Mouse (Mus musculus): ENCODE measurements around the gene Atpaf1.

The Atpaf1 gene

GRCm38 (mm10) chr4:115815606-115816005 is 31.0 kb downstream of the Atpaf1 start:
- no peak for DNase-seq

- no peak for DNase-seq
These were observed 35.6 kb downstream of the Atpaf1 start for GRCm38 (mm10) chr4:115820199-115820598.

GRCm38 (mm10) chr4:115820944-115821343 is 36.3 kb downstream of the Atpaf1 start:
- no peak for DNase-seq

GRCm38 (mm10) chr4:115821431-115821830 is 36.8 kb downstream of the Atpaf1 start:
- no peak for DNase-seq

GRCm38 (mm10) chr4:115821928-115822327 is 37.3 kb downstream of the Atpaf1 start:
- no peak for DNase-seq

DNA sequence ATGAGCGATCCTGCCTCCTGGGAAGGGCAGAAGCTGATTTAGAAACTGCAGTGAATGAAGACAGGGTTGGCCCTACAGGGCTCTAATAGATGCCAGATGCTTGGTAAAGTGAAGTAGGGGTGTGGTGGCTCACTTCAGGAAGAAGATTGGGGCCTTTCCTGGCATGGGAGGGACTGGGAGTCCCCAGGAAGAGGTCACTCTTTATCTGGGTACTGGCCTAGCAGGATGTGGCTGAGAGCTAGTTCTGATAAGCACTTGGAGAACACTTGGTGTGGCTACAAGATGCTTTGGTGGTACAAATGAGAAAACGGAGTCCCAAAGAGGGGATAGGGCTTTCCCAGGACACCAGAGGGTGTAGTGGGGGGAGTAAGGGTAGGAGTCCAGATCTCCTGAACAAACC is 39.6 kb downstream of the Atpaf1 start:
- DNase-seq, result peak; percentile 65

DNA sequence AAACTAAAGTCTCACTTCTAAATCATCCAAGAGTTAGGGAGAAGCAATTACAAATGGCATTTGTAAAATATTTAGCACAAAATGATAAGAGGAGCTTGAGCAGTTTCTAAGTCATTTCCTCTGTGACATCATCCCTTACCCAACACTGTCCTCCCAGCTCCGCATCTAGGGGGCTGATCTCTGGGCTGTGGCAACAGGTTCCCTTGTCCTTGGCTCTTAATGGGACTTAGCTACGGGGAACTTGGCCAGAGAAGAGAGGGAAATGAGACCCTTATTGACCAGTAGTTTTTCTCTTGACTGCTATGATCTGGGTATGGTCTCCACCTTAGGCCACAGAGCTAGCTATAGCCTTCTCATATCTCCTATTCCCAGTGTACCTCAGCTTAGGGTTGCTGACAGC is 40.7 kb downstream of the Atpaf1 start:
- DNase-seq, result no peak

GRCm38 (mm10) chr4:115827066-115827465 is 42.5 kb downstream of the Atpaf1 start:
- DNase-seq, result no peak

DNA sequence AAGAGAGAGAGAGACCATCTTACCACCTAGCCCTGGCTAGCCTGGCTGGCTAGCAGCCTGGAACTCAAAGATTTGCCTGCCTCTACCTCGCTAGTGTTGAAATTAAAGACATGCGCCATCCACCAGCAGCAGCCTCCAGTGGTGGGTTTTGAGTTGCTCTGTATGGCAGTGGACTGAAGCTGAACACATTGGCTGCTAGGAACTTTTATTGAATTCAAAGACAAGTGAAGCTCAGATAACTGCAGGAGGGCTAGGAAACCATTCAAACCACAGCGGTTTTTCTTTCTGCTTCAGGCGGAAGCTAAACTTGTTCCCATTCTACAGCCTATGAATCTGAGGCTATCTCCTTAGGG is 42.9 kb downstream of the Atpaf1 start:
- DNase-seq, result no peak

DNA sequence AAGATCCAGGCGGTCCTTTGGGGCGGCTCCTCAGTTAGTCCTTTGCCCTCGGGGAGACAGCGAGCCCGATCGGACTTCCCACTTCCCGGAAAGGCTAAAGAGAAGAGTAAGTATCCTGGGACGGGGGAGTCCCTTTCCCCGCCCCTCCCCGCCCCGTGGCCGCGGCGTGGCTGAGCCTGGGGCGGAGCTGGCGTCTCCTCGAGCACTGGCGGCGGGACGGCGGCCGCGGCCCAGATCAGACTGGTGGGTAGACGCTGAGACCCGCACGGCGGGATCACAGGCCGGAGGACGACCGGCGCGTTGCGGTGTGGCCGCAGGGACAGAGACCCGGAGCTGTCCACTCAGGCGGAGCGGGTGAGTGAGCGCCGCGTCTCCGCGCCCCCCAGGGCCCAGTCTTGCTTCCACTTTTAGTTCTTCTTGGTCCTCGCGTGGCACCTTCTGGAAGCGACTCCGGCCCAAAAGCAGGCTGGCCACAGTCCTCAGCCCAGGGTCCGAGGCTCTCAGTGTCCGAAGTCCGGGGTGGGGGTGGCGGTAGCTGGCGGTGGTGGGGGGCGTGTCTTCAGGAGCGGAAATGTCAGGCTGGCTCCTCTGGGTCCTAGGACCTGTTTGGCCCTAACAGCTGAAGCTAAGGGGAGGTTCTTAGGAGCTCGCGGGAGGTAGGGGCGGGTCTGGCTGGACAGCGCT is 43.4 kb downstream of the Atpaf1 start, which contains the start of gene Mob3c:
Gene Mob3c, plus strand, starts transcription at position 205 of the 684 bp plus-strand sequence.
- DNase-seq, result peak; percentile 86

DNA sequence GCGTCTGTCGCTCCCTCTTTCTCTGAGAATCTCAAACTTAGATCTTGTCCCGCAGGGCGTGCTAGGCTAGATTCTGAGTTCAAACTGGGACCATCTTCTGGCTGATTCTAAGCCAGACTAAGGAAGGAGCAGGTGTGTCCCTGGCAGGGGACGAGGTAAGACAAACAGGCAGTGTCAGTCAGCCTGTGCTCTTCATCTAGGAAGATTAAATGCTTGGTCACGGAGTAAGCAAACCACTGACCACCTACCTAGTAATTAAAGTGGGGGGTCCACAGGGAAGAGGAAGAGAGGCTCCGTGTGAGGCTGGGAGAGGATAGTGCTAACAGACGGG is 43.9 kb downstream of the Atpaf1 start:
- DNase-seq, result no peak

GRCm38 (mm10) chr4:115830491-115830890 is 45.9 kb downstream of the Atpaf1 start:
- DNase-seq, result no peak

- DNase-seq, result no peak
These were observed 46.6 kb downstream of the Atpaf1 start for GRCm38 (mm10) chr4:115831221-115831620.

DNA sequence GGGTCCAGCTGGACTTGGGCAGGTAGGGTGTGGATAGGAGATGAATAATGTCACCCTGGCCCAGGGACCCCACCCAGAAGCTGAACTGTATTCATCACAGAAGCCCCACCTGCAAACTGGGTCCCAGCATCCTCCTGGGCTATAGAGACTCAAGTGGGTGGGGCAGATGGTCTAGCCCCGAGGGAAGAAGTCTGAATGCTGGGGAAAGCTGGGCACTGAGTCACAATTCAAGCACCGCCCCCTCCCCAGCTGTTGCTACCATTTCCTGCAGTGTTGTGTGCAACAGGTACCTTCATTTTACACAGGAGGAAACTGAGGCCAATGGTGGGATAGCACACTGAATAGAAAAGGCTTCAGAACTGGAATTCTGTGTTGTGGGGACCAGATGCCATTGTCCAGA is 47.4 kb downstream of the Atpaf1 start:
- no peak for DNase-seq

DNA sequence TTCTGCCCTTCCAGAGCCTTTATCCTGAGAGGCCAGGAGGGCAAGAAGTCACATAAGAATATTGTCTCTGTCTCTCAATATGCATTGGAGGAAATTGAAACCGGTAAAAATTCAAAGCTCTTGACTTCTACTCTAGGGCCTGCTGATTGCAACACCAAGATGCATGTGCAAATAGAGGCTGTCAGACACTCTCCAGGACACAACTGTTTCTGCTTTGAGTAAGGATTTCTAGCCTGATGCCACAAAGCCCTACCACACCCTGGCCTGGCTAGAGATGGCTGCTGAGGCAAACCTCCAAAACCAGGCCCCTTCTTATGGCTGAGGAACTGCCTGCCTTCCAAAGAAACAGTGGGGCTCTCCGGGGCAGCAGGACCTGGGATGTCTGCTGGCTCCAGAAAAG is 51.0 kb downstream of the Atpaf1 start:
- no peak for DNase-seq

- no peak for DNase-seq
These were observed 53.6 kb downstream of the Atpaf1 start for GRCm38 (mm10) chr4:115838196-115838595.

DNA sequence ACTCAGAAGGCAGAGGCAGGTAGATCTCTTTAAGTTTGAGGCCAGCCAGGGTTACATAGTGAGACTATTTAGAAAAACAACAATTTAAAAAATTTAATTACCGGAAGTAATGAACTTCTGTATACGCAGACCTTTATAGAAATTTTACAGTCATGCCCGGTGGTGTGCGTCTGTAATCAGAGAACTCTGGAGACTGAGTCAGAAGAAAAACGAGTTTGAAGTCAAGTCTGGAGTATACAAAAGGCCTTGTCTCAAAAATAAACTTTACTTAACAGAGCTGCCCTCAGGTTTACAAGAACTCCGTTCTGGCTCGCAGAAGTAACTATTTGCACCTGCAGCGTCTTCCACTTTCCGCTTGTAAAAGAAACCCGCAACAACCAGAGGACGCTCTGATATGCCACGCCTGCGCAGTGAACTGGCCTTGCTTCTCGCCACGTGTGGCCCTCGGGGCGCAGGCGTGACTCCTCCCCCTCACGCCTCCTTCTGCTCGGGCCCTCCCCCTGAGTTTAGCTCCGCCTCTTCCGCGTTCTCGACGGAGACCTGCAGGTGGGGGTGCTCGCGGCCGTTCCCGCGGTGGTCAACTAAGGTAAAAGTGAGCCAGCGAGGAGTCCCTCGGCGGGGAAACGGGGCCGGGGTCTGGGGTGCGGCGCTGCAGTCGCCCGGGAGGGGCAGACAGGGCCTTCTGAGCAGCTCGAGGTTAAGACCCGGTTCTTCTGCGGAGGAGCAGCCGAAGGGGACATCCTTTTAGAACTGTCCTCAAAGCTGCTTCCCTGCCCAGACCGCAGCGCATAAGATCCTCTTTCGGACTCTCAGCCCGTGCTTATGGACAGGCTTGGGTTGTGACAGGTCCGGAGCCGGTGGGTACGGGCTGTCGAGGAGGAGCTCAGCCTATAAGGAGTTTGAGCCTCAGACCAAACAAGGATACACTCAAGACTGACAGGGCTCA is 54.4 kb downstream of the Atpaf1 start, which contains the start of gene Mknk1:
Gene Mknk1, plus strand, starts transcription at position 503 of the 946 bp plus-strand sequence.
- DNase-seq, result peak; percentile 97

GRCm38 (mm10) chr4:115839956-115840355 is 55.3 kb downstream of the Atpaf1 start:
- no peak for DNase-seq

DNA sequence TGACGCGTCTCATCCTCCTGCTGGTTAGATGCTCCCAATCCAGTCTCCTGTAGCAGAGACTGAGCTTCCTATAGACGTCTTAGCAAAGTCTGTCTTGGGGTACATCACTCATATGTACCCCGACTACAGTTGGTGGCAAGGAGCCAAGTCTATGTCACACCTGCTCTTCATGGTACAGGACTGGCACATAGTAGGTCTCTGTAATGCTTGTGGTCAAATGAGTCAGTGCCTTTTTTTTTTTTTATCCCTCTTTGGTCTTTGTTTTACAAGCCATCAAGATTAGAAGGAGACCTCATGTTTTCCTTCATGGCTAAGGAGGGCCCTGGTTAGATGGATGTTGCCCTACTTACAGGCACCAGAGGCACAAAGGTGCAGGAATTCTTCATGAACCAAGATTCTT is 56.2 kb downstream of the Atpaf1 start:
- DNase-seq, result no peak

- DNase-seq, result no peak
These were observed 62.0 kb downstream of the Atpaf1 start for GRCm38 (mm10) chr4:115846656-115847055.

DNA sequence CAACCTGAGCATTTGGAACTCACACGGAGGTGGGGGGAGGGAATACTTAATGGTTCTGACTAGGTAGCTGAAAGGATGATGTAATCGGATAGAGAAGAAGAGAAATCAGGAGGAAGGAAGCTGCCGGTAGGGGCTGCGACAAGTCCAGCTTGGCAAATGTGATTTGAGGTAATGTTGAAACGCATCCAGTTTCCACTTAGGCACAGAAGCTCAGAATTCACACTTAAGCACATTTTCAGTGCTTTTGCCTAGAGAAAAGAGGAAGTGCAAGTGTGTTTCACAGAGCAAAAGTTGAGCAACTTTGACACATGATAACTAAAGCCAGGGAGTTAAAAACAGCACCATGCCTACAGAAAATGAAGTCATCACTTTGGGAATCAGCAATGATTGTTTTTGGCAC is 62.8 kb downstream of the Atpaf1 start:
- no peak for DNase-seq

DNA sequence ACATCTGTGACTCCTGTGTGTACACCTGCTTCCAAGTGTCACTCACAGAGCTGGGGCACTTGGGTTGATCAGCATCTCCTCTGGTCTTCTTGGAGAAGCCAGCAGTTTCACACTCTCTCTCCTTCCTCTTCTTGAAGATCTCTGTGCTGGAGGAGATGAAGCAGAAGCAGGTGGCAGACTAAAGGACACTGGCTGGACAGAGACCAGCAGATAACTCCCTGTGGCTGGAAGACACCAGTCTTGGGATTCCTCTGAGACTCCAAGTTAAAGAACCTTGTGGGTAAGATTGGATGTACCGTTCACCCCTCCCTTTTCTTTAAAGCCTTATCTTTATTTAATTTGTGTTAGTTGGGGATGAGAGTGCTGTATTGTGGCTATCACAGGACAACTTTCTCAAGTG is 63.5 kb downstream of the Atpaf1 start:
- DNase-seq, result peak; percentile 38

GRCm38 (mm10) chr4:115848990-115849677 is 64.5 kb downstream of the Atpaf1 start:
- peak; percentile 90 for DNase-seq

GRCm38 (mm10) chr4:115850111-115850510 is 65.5 kb downstream of the Atpaf1 start:
- peak; percentile 69 for DNase-seq

Data from liver (tissue).